Mouse (Mus musculus): Measurements from ENCODE around the gene Minpp1. TPM values are rescaled to one million over a fixed set of nuclear protein-coding genes. Genes with fewer than 3 reads are reported as not detected.
"Not testable (repeated sequence)": the region's sequence is repeated elsewhere in the genome, so short reads cannot be mapped to it uniquely, and the experiment has no call there.

The Minpp1 gene
- polyA plus RNA-seq, 1 experiment from 2014 or later: 73.1 TPM

- ATAC-seq (replicated peaks; ENCODE audit: insufficient number of reproducible peaks, low FRiP score, low TSS enrichment, low read depth): no peak
- no peaks in the 10 kb centered on the region for H3K36me3 ChIP-seq (replicated peaks; ENCODE audit: control insufficient read depth, insufficient read depth, low read depth, low read length)
- 84% methylated on average over 8 of the region's 8 CpGs for WGBS
Measured at GRCm38 (mm10) chr19:32480791-32481442, 4.7 kb upstream of the Minpp1 start.

GRCm38 (mm10) chr19:32481511-32481910, 4.1 kb upstream of the Minpp1 start:
- no peaks in the 10 kb centered on the region for H3K9me3 ChIP-seq (replicated peaks; ENCODE audit: control insufficient read depth, low read length)
- no peaks in the 10 kb centered on the region for H3K27me3 ChIP-seq (ENCODE audit: control insufficient read depth, insufficient read depth, low read length)
- no peaks in the 10 kb centered on the region for H3K4me1 ChIP-seq (ENCODE audit: control insufficient read depth, insufficient read depth, low read length)
- 50% methylated on average over 4 of the region's 4 CpGs for WGBS
- ATAC-seq (replicated peaks; ENCODE audit: insufficient number of reproducible peaks, low FRiP score, low TSS enrichment, low read depth) (no peak), DNase-seq (ENCODE audit: low spot score) (no peak)
- H3K9ac ChIP-seq (replicated peaks; ENCODE audit: low read length): no peak overlapping the region
- H3K36me3 ChIP-seq (replicated peaks; ENCODE audit: control insufficient read depth, insufficient read depth, low read depth, low read length): no peaks in the 10 kb centered on the region
- H3K4me3 ChIP-seq (ENCODE audit: low read depth, low read length): no peak overlapping the region
- no peak overlapping the region for H3K4me2 ChIP-seq (ENCODE audit: low read depth, low read length)
- H3K27ac ChIP-seq (replicated peaks; ENCODE audit: low read depth, low read length): no peak overlapping the region

More at GRCm38 (mm10) chr19:32480791-32481442, 4.7 kb upstream of the Minpp1 start:
- no peak overlapping the region for H3K4me2 ChIP-seq (ENCODE audit: low read depth, low read length)
- H3K4me3 ChIP-seq (ENCODE audit: low read depth, low read length): no peak overlapping the region
- H3K27me3 ChIP-seq (ENCODE audit: control insufficient read depth, insufficient read depth, low read length): no peaks in the 10 kb centered on the region
- H3K9ac ChIP-seq (replicated peaks; ENCODE audit: low read length): no peak overlapping the region
- H3K9me3 ChIP-seq (replicated peaks; ENCODE audit: control insufficient read depth, low read length): no peaks in the 10 kb centered on the region
- H3K4me1 ChIP-seq (ENCODE audit: control insufficient read depth, insufficient read depth, low read length): no peaks in the 10 kb centered on the region
- H3K27ac ChIP-seq (replicated peaks; ENCODE audit: low read depth, low read length): no peak overlapping the region
- no peak for DNase-seq (ENCODE audit: low spot score)

- H3K9ac ChIP-seq (replicated peaks; ENCODE audit: low read length): peak overlapping the region; percentile 82
- peak overlapping the region; percentile 74 for H3K4me2 ChIP-seq (ENCODE audit: low read depth, low read length)
- DNase-seq (ENCODE audit: low spot score): peak; percentile 36
- H3K27ac ChIP-seq (replicated peaks; ENCODE audit: low read depth, low read length): peak overlapping the region; percentile 67
- no peaks in the 10 kb centered on the region for H3K27me3 ChIP-seq (ENCODE audit: control insufficient read depth, insufficient read depth, low read length)
- 18% methylated on average over 13 of the region's 13 CpGs for WGBS
- H3K4me1 ChIP-seq (ENCODE audit: control insufficient read depth, insufficient read depth, low read length): no peaks in the 10 kb centered on the region
- no peak for ATAC-seq (replicated peaks; ENCODE audit: insufficient number of reproducible peaks, low FRiP score, low TSS enrichment, low read depth)
- peak overlapping the region; percentile 70 for H3K4me3 ChIP-seq (ENCODE audit: low read depth, low read length)
- no peaks in the 10 kb centered on the region for H3K36me3 ChIP-seq (replicated peaks; ENCODE audit: control insufficient read depth, insufficient read depth, low read depth, low read length)
- no peaks in the 10 kb centered on the region for H3K9me3 ChIP-seq (replicated peaks; ENCODE audit: control insufficient read depth, low read length)
Measured at GRCm38 (mm10) chr19:32484941-32485660, 468 bp upstream of the Minpp1 start.

- Histone ChIP-seq H3K4me3 (ENCODE audit: low read depth, low read length) (peak overlapping the region; percentile 70), H3K4me2 (ENCODE audit: low read depth, low read length) (peak overlapping the region; percentile 74), H3K27ac (replicated peaks; ENCODE audit: low read depth, low read length) (peak overlapping the region; percentile 67), H3K9ac (replicated peaks; ENCODE audit: low read length) (peak overlapping the region; percentile 82)
- H3K27me3 ChIP-seq (ENCODE audit: control insufficient read depth, insufficient read depth, low read length); H3K36me3 ChIP-seq (replicated peaks; ENCODE audit: control insufficient read depth, insufficient read depth, low read depth, low read length); H3K9me3 ChIP-seq (replicated peaks; ENCODE audit: control insufficient read depth, low read length); H3K4me1 ChIP-seq (ENCODE audit: control insufficient read depth, insufficient read depth, low read length): not testable (repeated sequence)
- 1% methylated on average over 45 of the region's 47 CpGs for WGBS
- ATAC-seq (replicated peaks; ENCODE audit: insufficient number of reproducible peaks, low FRiP score, low TSS enrichment, low read depth) (peak; percentile 81), DNase-seq (ENCODE audit: low spot score) (peak; percentile 65)
Measured at GRCm38 (mm10) chr19:32486106-32486724, 646 bp downstream of the Minpp1 start.

- no peak overlapping the region for H3K9ac ChIP-seq (replicated peaks; ENCODE audit: low read length)
- H3K4me1 ChIP-seq (ENCODE audit: control insufficient read depth, insufficient read depth, low read length): no peaks in the 10 kb centered on the region
- DNase-seq (ENCODE audit: low spot score) (no peak), ATAC-seq (replicated peaks; ENCODE audit: insufficient number of reproducible peaks, low FRiP score, low TSS enrichment, low read depth) (no peak)
- H3K9me3 ChIP-seq (replicated peaks; ENCODE audit: control insufficient read depth, low read length): no peaks in the 10 kb centered on the region
- 90% methylated on average over 8 of the region's 8 CpGs for WGBS
- H3K4me2 ChIP-seq (ENCODE audit: low read depth, low read length): no peak overlapping the region
- H3K27ac ChIP-seq (replicated peaks; ENCODE audit: low read depth, low read length): no peak overlapping the region
- H3K36me3 ChIP-seq (replicated peaks; ENCODE audit: control insufficient read depth, insufficient read depth, low read depth, low read length): no peaks in the 10 kb centered on the region
- no peaks in the 10 kb centered on the region for H3K27me3 ChIP-seq (ENCODE audit: control insufficient read depth, insufficient read depth, low read length)
- H3K4me3 ChIP-seq (ENCODE audit: low read depth, low read length): no peak overlapping the region
Measured at GRCm38 (mm10) chr19:32487595-32488255, 2.2 kb downstream of the Minpp1 start.

- Histone ChIP-seq H3K9me3 (replicated peaks; ENCODE audit: control insufficient read depth, low read length) (no peaks in the 10 kb centered on the region), H3K4me2 (ENCODE audit: low read depth, low read length) (no peak overlapping the region), H3K4me1 (ENCODE audit: control insufficient read depth, insufficient read depth, low read length) (no peaks in the 10 kb centered on the region), H3K9ac (replicated peaks; ENCODE audit: low read length) (no peak overlapping the region), H3K4me3 (ENCODE audit: low read depth, low read length) (no peak overlapping the region), H3K27me3 (ENCODE audit: control insufficient read depth, insufficient read depth, low read length) (no peaks in the 10 kb centered on the region), H3K27ac (replicated peaks; ENCODE audit: low read depth, low read length) (no peak overlapping the region), H3K36me3 (replicated peaks; ENCODE audit: control insufficient read depth, insufficient read depth, low read depth, low read length) (no peaks in the 10 kb centered on the region)
- 89% methylated on average over 12 of the region's 12 CpGs for WGBS
- no peak for ATAC-seq (replicated peaks; ENCODE audit: insufficient number of reproducible peaks, low FRiP score, low TSS enrichment, low read depth)
- no peak for DNase-seq (ENCODE audit: low spot score)
Measured at GRCm38 (mm10) chr19:32489166-32489895, 3.8 kb downstream of the Minpp1 start.

- H3K36me3 ChIP-seq (replicated peaks; ENCODE audit: control insufficient read depth, insufficient read depth, low read depth, low read length): no peaks in the 10 kb centered on the region
- no peaks in the 10 kb centered on the region for H3K27me3 ChIP-seq (ENCODE audit: control insufficient read depth, insufficient read depth, low read length)
- no peak overlapping the region for H3K9ac ChIP-seq (replicated peaks; ENCODE audit: low read length)
- H3K4me1 ChIP-seq (ENCODE audit: control insufficient read depth, insufficient read depth, low read length): no peaks in the 10 kb centered on the region
- no peak overlapping the region for H3K4me3 ChIP-seq (ENCODE audit: low read depth, low read length)
- H3K4me2 ChIP-seq (ENCODE audit: low read depth, low read length): no peak overlapping the region
- DNase-seq (ENCODE audit: low spot score): no peak
- no peaks in the 10 kb centered on the region for H3K9me3 ChIP-seq (replicated peaks; ENCODE audit: control insufficient read depth, low read length)
- WGBS: 100% methylated on average over 2 of the region's 2 CpGs
- H3K27ac ChIP-seq (replicated peaks; ENCODE audit: low read depth, low read length): no peak overlapping the region
- no peak for ATAC-seq (replicated peaks; ENCODE audit: insufficient number of reproducible peaks, low FRiP score, low TSS enrichment, low read depth)
Measured at GRCm38 (mm10) chr19:32490976-32491375, 5.4 kb downstream of the Minpp1 start.
